Mouse (Mus musculus) CD8-positive naive resting alpha-beta T cell, adult 2 months (primary cell): ENCODE results near the gene Gm10912.
A peak's percentile ranks its signal among the peaks of the same experiment; 100 is the strongest.
"Not testable (repeated sequence)": the region's sequence is repeated elsewhere in the genome, so short reads cannot be mapped to it uniquely, and the experiment has no call there.

ENCODE experiments used
- DNase-seq, 2 experiments: peaks; one replicate each; pipeline ENCODE4 v3.0.0; 2022; ENCODE audit warnings: low read depth in 2 of 2, low spot score in 2 of 2

Gm10912 gene

DNA sequence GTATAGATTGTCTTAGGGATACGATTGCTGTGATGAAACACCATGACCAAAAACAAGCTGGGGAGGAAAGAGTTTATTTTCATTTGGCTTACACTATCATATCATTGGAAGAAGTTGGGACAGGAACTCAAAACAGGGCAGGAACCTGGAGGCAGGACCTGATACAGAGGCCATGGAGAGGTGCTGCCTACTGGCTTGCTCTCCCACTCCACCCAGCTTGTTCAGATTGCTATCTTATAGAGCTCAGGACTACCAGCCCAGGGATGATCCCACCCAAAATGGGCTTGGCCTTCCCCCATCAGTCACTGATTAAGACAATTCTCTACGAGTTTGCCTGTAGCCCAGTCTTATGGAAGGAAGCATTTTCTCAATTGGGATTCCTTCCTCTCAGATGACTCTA, 1.5 kb upstream of the Gm10912 start:
- DNase-seq, result no peak

DNA sequence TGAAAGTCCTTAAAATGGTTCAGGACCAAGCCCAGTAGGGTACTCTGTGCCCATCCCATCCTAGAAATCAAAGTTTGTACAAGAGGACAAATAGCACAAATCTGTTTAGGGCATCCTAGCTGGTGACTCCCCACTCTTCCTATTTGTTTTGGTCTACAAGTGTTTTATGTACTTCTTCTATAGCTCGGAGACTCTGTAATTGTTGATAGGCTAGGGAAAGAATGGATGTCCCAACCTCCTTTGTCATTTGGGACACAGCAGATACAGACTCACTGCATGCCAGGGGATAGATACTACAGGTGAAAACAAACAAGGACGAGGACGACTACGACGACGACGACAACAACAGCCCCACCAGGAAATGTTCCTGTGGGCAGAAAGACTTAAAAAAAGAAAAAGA, 2.8 kb downstream of the Gm10912 start, which contains the start of gene Gm10799:
Gm10799 (minus strand) TSS at position 101 of the 400 bp plus-strand sequence.
- DNase-seq, result not testable (repeated sequence)

DNA sequence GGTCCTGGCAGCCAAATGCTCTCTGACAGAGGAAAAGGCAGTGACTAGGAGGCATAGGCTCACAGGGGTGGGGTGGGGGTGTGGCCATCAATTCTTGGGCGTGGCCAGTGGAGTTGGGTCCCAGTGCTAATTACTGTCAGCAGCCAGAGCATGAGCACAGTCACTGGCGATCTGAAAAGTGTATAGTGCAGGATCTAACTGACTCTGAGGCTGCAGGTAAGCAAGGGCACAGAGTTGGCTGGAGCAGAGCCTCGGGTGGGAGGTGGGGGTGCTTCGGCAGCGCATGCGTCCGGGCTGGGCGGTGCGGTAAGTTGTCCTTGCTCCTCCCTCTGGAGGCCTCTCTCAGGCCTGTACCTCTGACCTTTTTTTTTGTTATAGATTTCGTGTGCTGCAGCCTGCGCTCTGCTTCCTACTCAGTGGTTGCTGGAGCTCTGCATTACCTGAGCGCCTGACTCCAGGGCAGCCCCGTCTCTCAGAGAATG, 4.1 kb downstream of the Gm10912 start, which contains the start of gene Cd59b:
Cd59b (plus strand) TSS at position 146 of the 482 bp plus-strand sequence.
- DNase-seq, result peak in 1 of 2 experiments; percentile 22

DNA sequence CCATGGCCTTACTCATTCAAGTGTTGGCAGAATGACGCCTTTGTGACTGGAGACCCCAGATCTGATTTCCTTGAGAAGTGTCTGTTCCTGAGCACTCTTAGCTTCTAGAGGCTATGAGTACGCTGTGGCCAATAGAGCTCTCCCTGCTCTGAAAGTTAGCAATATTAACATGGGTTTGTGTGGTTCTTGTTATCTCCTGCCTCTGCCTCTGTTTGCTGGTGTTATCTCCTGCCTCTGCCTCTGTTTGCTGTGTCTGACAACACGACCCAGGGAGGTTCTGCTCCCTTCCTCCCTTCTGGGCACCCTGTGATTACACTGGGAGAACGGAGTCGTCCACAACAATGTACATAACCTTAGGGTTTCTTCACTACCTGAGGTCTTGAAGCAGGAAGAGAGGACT, 12.7 kb downstream of the Gm10912 start:
- DNase-seq, result not testable (repeated sequence)

GRCm38 (mm10) chr2:104081436-104082050, 15.9 kb downstream of the Gm10912 start:
- DNase-seq, result not testable (repeated sequence)

DNA sequence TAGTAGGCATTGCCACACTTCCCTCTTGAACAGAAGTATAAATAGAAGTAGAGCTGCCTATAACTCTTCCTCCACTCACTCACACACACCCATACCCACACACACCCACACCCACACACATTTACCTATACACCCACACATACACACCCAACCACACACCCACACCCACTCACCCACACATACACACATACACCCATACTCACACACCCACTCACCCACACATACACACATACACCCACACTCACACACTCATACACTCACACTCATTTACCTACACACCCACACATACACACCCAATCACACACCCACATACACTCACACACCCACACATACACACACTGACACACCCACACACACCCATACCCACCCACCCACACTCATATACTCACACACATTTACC, 16.8 kb downstream of the Gm10912 start:
- no peak for DNase-seq

GRCm38 (mm10) chr2:104084027-104084426, 18.4 kb downstream of the Gm10912 start:
- DNase-seq, result not testable (repeated sequence)

GRCm38 (mm10) chr2:104087562-104087961, 21.9 kb downstream of the Gm10912 start:
- DNase-seq, result not testable (repeated sequence)

GRCm38 (mm10) chr2:104093305-104093704, 27.7 kb downstream of the Gm10912 start:
- no peak for DNase-seq

GRCm38 (mm10) chr2:104095741-104096213, 30.2 kb downstream of the Gm10912 start, which contains the start of gene Cd59a:
Gene Cd59a (plus strand): TSS chr2:104095801.
- no peak for DNase-seq

DNA sequence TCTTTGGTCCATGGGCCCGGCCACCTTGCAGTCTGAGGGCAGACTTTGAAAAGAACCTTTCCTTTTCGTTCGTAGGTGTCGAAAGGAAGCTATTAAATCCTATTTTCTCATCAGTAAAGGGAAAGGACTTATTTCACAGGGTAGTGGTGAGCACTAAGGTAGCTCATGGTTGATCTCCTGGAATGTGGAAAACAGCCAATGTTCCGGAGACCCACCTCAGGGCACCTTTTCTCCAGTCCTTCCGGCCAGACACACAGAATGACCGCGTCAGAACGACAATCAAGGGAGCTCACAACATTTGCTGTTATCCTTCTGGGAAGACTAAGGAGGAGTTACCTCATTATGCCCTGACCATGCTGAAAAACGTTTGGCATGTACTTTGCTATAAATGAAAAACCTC, 30.6 kb downstream of the Gm10912 start:
- no peak for DNase-seq

DNA sequence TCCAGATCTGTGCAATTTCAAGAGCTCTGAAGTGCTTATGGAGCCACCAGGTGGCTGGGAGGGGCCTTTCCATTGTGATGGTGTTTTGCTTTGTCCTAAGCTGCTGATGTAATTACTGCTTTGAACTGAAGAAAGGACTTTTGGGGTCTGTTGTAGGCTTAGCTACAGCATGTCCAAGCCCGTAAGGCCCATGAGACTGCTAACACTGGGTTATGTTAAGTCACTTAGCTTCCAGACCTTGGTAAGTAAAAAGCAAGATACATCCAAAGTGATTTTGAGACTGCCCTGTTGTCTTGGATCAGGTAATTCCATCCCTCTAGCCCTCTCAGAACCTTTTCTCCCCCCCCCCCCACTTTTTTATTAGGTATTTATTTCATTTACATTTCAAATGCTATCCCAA, 31.2 kb downstream of the Gm10912 start:
- not testable (repeated sequence) for DNase-seq

DNA sequence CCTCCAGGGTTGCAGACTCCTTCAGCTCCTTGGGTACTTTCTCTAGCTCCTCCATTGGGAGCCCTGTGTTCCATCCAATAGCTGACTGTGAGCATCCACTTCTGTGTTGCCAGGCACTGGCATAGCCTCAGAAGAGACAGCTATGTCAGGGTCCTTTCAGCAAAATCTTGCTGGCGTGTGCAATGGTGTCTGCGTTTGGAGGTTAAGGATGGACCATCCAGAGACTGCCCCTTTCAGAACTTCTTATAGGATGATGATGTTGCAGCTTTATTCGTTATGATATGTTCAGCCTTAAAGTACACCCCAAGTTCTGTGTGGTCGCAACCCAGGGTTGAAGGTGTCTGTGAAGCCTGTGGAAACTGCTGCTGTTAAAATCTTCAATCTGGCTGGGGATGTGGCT, 31.8 kb downstream of the Gm10912 start:
- not testable (repeated sequence) for DNase-seq

GRCm38 (mm10) chr2:104098529-104099230, 33.1 kb downstream of the Gm10912 start:
- DNase-seq, result no peak

GRCm38 (mm10) chr2:104099231-104099585, 33.6 kb downstream of the Gm10912 start:
- DNase-seq, result no peak

- DNase-seq, result no peak
Observed at GRCm38 (mm10) chr2:104099946-104100345, 34.3 kb downstream of the Gm10912 start.

DNA sequence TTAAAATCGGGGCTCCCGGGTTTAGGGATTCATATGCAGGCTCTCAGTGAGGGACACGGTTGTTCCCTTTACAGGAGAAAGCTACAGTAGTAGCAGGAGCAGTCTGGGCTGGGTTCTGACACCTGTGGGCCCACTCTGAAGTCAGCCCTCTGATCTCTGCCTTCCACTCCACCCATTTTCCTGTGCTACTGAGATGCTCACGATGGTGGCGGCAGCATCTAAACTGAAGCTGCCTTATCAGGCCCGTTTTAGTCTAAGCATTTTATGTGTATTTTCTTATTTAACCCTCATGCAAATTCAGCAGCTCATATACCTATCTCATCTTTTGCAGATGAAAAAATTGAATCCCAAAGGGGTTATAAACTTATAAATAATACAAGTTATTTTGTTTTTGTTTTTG, 39.2 kb downstream of the Gm10912 start:
- no peak for DNase-seq

- DNase-seq, result not testable (repeated sequence)
Observed at GRCm38 (mm10) chr2:104109021-104109420, 43.4 kb downstream of the Gm10912 start.

- no peak for DNase-seq
Observed at GRCm38 (mm10) chr2:104109528-104109927, 43.9 kb downstream of the Gm10912 start.

- DNase-seq, result no peak
Observed at GRCm38 (mm10) chr2:104110031-104110430, 44.4 kb downstream of the Gm10912 start.

DNA sequence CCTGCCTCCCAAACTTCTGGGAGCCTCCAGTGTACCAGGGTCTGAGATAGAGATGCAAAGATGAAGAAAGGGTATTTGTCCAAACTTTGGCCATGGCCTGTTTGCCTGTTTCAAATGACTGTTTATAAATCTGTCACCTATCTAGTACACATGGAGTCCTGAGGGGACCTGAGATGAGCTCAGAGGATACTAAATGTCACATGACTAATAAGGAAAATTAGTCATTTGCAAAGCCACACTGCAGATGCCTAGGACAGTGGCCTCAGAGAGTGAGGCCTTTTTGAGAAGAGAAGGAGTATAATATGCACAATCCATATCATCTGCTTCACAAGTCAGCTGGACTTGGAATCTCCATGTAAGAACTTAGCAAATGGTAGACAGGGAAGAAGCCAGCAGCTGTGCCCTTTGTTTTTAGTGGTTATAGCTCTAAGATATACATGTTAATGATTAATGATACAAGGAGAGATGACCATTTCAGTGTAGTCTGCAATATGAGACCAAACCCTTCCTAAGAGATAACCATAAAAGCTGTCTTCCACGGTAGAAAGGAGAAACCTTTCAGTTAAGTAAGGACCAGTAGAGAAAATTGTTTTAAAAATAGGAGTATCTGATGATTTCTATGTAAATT, 45.7 kb downstream of the Gm10912 start:
- DNase-seq, result not testable (repeated sequence)

- DNase-seq, result not testable (repeated sequence)
Observed at GRCm38 (mm10) chr2:104113563-104113962, 47.9 kb downstream of the Gm10912 start.
